Mouse (Mus musculus) stomach, postnatal 0 days (tissue): ENCODE results near the gene Cmah. TPM values are rescaled to one million over a fixed set of nuclear protein-coding genes. Genes with fewer than 3 reads are reported as not detected.
A peak's percentile ranks its signal among the peaks of the same experiment; 100 is the strongest.

Experiments
- ATAC-seq: fragments of 200-750 bp; cut with Nextera tagmentation; 2 replicates; pipeline ENCODE4 v1.8.0; 2017; ENCODE audit not compliant: low FRiP score, low TSS enrichment
- DNase-seq: peaks from one replicate; pipeline ENCODE4 v3.0.0-alpha.2; 2016; ENCODE audit warnings: low spot score
- H3K27ac ChIP-seq: fragments of 300-500 bp; sonication (generic); replicated peaks from 2 replicates; pipeline ENCODE4 v1.5.1; 2014; ENCODE audit warnings: mild to moderate bottlenecking, control low read depth
- H3K27me3 ChIP-seq: fragments of 300-500 bp; sonication (generic); 2 replicates; pipeline ENCODE4 v1.6.1; 2014; ENCODE audit warnings: low read length; ENCODE audit not compliant: control insufficient read depth, insufficient read depth
- H3K36me3 ChIP-seq: fragments of 300-500 bp; sonication (generic); 2 replicates; pipeline ENCODE4 v1.6.1; 2014; ENCODE audit warnings: low read length, mixed read lengths; ENCODE audit not compliant: control insufficient read depth, insufficient read depth
- H3K4me1 ChIP-seq: fragments of 300-500 bp; sonication (generic); replicated peaks from 2 replicates; pipeline ENCODE4 v1.6.1; 2014; ENCODE audit warnings: antibody characterized with exemption; ENCODE audit not compliant: control insufficient read depth, insufficient read depth
- H3K4me2 ChIP-seq: fragments of 300-500 bp; sonication (generic); replicated peaks from 2 replicates; pipeline ENCODE4 v1.6.1; 2014; ENCODE audit warnings: low read depth, mild to moderate bottlenecking, control low read depth, moderate library complexity
- H3K4me3 ChIP-seq: fragments of 300-500 bp; sonication (generic); 2 replicates; pipeline ENCODE4 v1.5.1; 2014; ENCODE audit warnings: low read depth, low read length, control low read depth
- H3K9ac ChIP-seq: fragments of 300-500 bp; sonication (generic); 2 replicates; pipeline ENCODE4 v1.6.1; 2014; ENCODE audit warnings: mild to moderate bottlenecking, low read length, control low read depth, mixed read lengths
- H3K9me3 ChIP-seq: fragments of 300-500 bp; sonication (generic); 2 replicates; pipeline ENCODE4 v1.6.1; 2016; ENCODE audit warnings: low read length; ENCODE audit not compliant: control insufficient read depth
- CTCF ChIP-seq: IDR thresholded peaks from 2 replicates; pipeline ENCODE4 v1.5.1; 2016; ENCODE audit warnings: antibody characterized with exemption, low read depth, mild to moderate bottlenecking, moderate library complexity
- EP300 ChIP-seq: optimal IDR thresholded peaks from 2 replicates; pipeline ENCODE3; 2016; ENCODE audit warnings: antibody characterized with exemption
- WGBS: fragments of 180-500 bp; shearing (Covaris S2); extraction: QIAGEN DNeasy Blood & Tissue Kit; methylation state at CpG from one replicate; pipeline ENCODE4 v1.1.7; 2014; 5-methylcytosine and 5-hydroxymethylcytosine counted together
- polyA plus RNA-seq: library from polyadenylated mRNA; unstranded; fragments of >200 nt; fragmentation: Nextera tagmentation; extraction: Ambion mirVana; gene quantifications from 2 replicates; pipeline ENCODE4 v1.2.1, GENCODE M21; 2015

The Cmah gene
- polyA plus RNA-seq, 1 experiment from 2014 or later, result 1.3 TPM

GRCm38 (mm10) chr13:24321313-24321712 lies 5.9 kb upstream of the Cmah start:
- no peak overlapping the region for H3K9ac ChIP-seq
- no peaks in the 10 kb centered on the region for H3K4me1 ChIP-seq
- DNase-seq (no peak), ATAC-seq (no peak)
- no peaks in the 10 kb centered on the region for H3K27me3 ChIP-seq
- H3K4me2 ChIP-seq, result no peak overlapping the region
- no peaks in the 10 kb centered on the region for H3K9me3 ChIP-seq
- no peaks in the 10 kb centered on the region for H3K36me3 ChIP-seq
- no peak overlapping the region for H3K4me3 ChIP-seq
- WGBS, result 73% methylated on average over 6 of the region's 6 CpGs
- TF ChIP-seq EP300 (no peak), CTCF (no peak)
- H3K27ac ChIP-seq, result no peak overlapping the region

DNA sequence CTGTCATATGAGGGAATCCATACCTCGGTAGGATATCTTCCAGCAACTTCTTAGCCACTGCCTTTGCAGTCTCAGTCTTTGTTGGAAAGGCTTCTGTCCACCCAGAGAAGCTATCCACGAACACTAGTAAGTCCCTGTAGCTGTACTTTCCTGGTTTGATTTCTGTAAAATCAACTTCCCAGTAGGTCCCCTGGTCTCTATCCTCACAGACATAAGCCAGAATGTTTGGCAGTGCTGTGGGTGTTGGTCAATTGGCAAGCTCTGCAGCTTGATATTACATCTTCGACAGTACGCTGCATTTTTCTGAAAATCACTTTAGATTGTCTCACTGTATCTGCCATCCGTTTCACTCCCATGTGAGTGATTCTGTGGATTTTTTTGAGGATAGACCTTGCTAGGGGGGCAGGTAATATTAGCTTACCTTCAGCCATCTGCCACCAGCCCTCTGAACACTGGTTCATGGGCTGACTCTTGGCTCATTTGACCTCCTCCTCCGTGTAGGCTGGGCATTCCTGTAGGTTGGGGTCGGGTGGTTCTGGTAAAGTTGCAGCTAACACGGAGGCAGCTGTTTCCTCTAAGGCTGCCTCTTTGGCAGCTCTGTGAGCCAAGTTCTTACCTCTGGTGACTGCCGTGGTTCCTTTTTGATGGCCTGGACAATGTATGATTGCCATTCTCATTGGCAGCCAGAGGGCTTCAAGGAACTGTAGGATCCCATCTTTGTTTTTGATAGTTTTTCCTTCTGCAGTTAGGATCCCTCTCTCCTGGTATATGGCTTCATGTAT lies 1.0 kb downstream of the Cmah start:
- ATAC-seq, result no peak
- 72% methylated on average over 9 of the region's 9 CpGs for WGBS

GRCm38 (mm10) chr13:24330128-24330527 lies 2.9 kb downstream of the Cmah start:
- Histone ChIP-seq H3K4me1 (no peaks in the 10 kb centered on the region), H3K4me2 (no peak overlapping the region), H3K4me3 (no peak overlapping the region), H3K27ac (no peak overlapping the region), H3K9ac (no peak overlapping the region), H3K27me3 (no peaks in the 10 kb centered on the region), H3K9me3 (no peaks in the 10 kb centered on the region), H3K36me3 (no peaks in the 10 kb centered on the region)
- WGBS, result 78% methylated on average over 4 of the region's 4 CpGs
- ATAC-seq (no peak), DNase-seq (no peak)
- TF ChIP-seq CTCF (no peak), EP300 (no peak)

More for the DNA sequence above, 1.0 kb downstream of the Cmah start:
- DNase-seq, result no peak
- H3K4me3 ChIP-seq, result no peak overlapping the region
- TF ChIP-seq CTCF (no peak), EP300 (no peak)
- no peaks in the 10 kb centered on the region for H3K9me3 ChIP-seq
- H3K27ac ChIP-seq, result no peak overlapping the region
- H3K36me3 ChIP-seq, result no peaks in the 10 kb centered on the region
- no peak overlapping the region for H3K9ac ChIP-seq
- no peak overlapping the region for H3K4me2 ChIP-seq
- H3K4me1 ChIP-seq, result no peaks in the 10 kb centered on the region
- no peaks in the 10 kb centered on the region for H3K27me3 ChIP-seq

DNA sequence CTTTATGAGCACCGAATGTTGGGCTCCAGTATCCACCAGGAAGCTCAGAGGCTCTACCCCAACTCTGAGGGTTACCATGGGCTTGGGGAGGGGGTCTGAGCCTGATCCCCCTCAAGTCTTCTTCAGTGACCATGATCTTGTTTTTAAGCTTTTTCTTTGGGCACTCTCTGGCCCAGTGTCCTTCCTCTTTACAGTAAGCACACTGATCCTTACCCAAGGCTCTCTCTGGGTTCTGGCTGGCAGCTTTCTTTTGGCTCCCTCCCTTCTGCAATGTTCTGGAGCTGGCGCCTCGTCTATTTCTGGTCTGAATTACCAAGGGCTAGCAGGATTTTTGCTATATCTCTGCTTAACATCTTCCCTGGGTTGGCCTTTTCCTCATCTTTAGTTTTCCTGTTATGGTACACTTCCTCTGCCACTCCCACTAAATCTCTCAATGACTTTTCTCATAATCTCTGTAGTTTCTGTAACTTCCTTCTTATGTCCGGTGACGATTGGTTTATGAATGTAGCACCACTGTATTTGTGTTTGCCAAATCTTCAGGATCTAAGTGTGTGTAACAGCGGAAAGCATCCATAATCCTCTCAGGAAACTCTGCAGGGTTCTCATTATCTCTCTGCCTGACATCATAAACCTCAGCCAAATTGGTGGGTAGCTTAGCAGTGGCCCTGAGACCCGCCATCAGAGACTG lies 3.8 kb downstream of the Cmah start:
- H3K9ac ChIP-seq, result no peak overlapping the region
- no peaks in the 10 kb centered on the region for H3K27me3 ChIP-seq
- no peaks in the 10 kb centered on the region for H3K36me3 ChIP-seq
- H3K4me1 ChIP-seq, result no peaks in the 10 kb centered on the region
- H3K4me3 ChIP-seq, result no peak overlapping the region
- 75% methylated on average over 7 of the region's 7 CpGs for WGBS
- H3K27ac ChIP-seq, result no peak overlapping the region
- ATAC-seq, result no peak
- no peak for DNase-seq
- no peak overlapping the region for H3K4me2 ChIP-seq
- TF ChIP-seq CTCF (no peak), EP300 (no peak)
- no peaks in the 10 kb centered on the region for H3K9me3 ChIP-seq

- Histone ChIP-seq H3K27ac (no peak overlapping the region), H3K4me3 (no peak overlapping the region), H3K9ac (no peak overlapping the region), H3K9me3 (no peaks in the 10 kb centered on the region), H3K36me3 (no peaks in the 10 kb centered on the region), H3K4me1 (no peaks in the 10 kb centered on the region), H3K4me2 (no peak overlapping the region), H3K27me3 (no peaks in the 10 kb centered on the region)
- 11% methylated on average over 3 of the region's 3 CpGs for WGBS
- no peak for DNase-seq
- ATAC-seq, result peak; percentile 72; the same call in 1 of the 2 replicates
- TF ChIP-seq EP300, result no peak
- no peak for TF ChIP-seq CTCF
These were observed 5.3 kb downstream of the Cmah start for GRCm38 (mm10) chr13:24332537-24332936.

- Histone ChIP-seq H3K27me3 (no peaks in the 10 kb centered on the region), H3K36me3 (no peaks in the 10 kb centered on the region), H3K4me3 (no peak overlapping the region), H3K4me2 (no peak overlapping the region), H3K4me1 (no peaks in the 10 kb centered on the region), H3K27ac (no peak overlapping the region), H3K9ac (no peak overlapping the region), H3K9me3 (no peaks in the 10 kb centered on the region)
- ATAC-seq, result no peak
- no peak for DNase-seq
- no peak for TF ChIP-seq CTCF
- no peak for TF ChIP-seq EP300
- 80% methylated on average over 4 of the region's 4 CpGs for WGBS
These were observed 9.6 kb downstream of the Cmah start for GRCm38 (mm10) chr13:24336818-24337217.
